Comparison of ENCODE assay signal across 9 mouse cellular contexts in genomic region chr1:167288665-167289538, GRCm38 (mm10). TPM values are rescaled to one million over a fixed set of nuclear protein-coding genes. Genes with fewer than 3 reads are reported as not detected.
DNase-seq lines count a peak whose midpoint lies in the region; ATAC-seq and TF ChIP-seq lines count a peak whose summit lies in the region.
"Had no signal": no experiment of that assay in that cellular context is flagged by ENCODE, and none has a peak within 500 bp of the region (broad histone marks: within the 10 kb centered on the region; RNA-seq: fewer than 3 reads in every experiment).

No protein-coding gene starts in this region.

- WGBS in kidney, embryonic 16.5 days = 47% methylated on average over 11 of the region's 11 CpGs
- 16% methylated on average over 11 of the region's 11 CpGs for WGBS in liver, embryonic 16.5 days (ENCODE audit: insufficient replicate concordance)

- peak; percentile 13 for DNase-seq in kidney, adult 18-20 months
- peak; percentile 29 for DNase-seq in brain, embryonic 14.5 days (ENCODE audit: low read depth)
- no peak for DNase-seq in gastrocnemius, adult 8-10 months (ENCODE audit: low spot score in 2 of 2)
- no peak for DNase-seq in thymus, postnatal 25 days

- TF ChIP-seq POLR2A in ES-Bruce4 (IDR thresholded peaks at IDR 0.05; ENCODE audit: insufficient read depth, low read length) = no peak
- TF ChIP-seq POLR2A in brain, embryonic 14.5 days (IDR thresholded peaks at IDR 0.05; ENCODE audit: borderline replicate concordance, extremely low read depth, insufficient read depth, insufficient read length, poor library complexity, severe bottlenecking) = no peak

- no peak for TF ChIP-seq CTCF in ES-Bruce4 (IDR thresholded peaks at IDR 0.05; ENCODE audit: low read depth, low read length)
- no peak for TF ChIP-seq CTCF in brain, embryonic 14.5 days (IDR thresholded peaks at IDR 0.05; ENCODE audit: borderline replicate concordance, extremely low read depth, insufficient read depth, insufficient read length)

- no peaks in the 10 kb centered on the region for H3K36me3 ChIP-seq in kidney, embryonic 16.5 days (ENCODE audit: insufficient read depth, low read length)
- no peaks in the 10 kb centered on the region for H3K36me3 ChIP-seq in ES-Bruce4 (ENCODE audit: control insufficient read depth, insufficient read depth, low read length, poor library complexity, severe bottlenecking)
- H3K36me3 ChIP-seq in liver, embryonic 16.5 days (ENCODE audit: control insufficient read depth, insufficient read depth) = no peaks in the 10 kb centered on the region
- H3K36me3 ChIP-seq: limb, embryonic 15.5 days had no signal

- no peak overlapping the region for H3K4me3 ChIP-seq in kidney, embryonic 16.5 days (ENCODE audit: low read length)
- no peak overlapping the region for H3K4me3 ChIP-seq in ES-Bruce4 (ENCODE audit: low read depth, low read length)
- peak overlapping the region; percentile 29 for H3K4me3 ChIP-seq in liver, embryonic 16.5 days (ENCODE audit: low read depth, low read length)
- H3K4me3 ChIP-seq: limb, embryonic 15.5 days had no signal

- H3K27ac ChIP-seq in kidney, embryonic 16.5 days (ENCODE audit: low read length) = no peak overlapping the region
- peak overlapping the region; percentile 92 for H3K27ac ChIP-seq in ES-Bruce4 (ENCODE audit: insufficient read depth, low read length)
- H3K27ac ChIP-seq in liver, embryonic 16.5 days (ENCODE audit: low read length) = peak overlapping the region; percentile 88
- H3K27ac ChIP-seq: limb, embryonic 15.5 days had no signal

- no peaks in the 10 kb centered on the region for H3K27me3 ChIP-seq in kidney, embryonic 16.5 days (ENCODE audit: insufficient read depth, low read length)
- H3K27me3 ChIP-seq in ES-Bruce4 (ENCODE audit: control insufficient read depth, insufficient read depth, low read length, poor library complexity, severe bottlenecking) = no peaks in the 10 kb centered on the region
- H3K27me3 ChIP-seq in liver, embryonic 16.5 days (ENCODE audit: control insufficient read depth, insufficient read depth, low read depth, low read length) = peaks cover 19% of the 10 kb centered on the region

- H3K9me3 ChIP-seq in kidney, embryonic 16.5 days (ENCODE audit: low read length) = no peaks in the 10 kb centered on the region
- no peaks in the 10 kb centered on the region for H3K9me3 ChIP-seq in ES-Bruce4 (replicated peaks; ENCODE audit: control insufficient read depth, insufficient read depth, low read length, poor library complexity, severe bottlenecking)
- H3K9me3 ChIP-seq in liver, embryonic 16.5 days (replicated peaks; ENCODE audit: control insufficient read depth, low read length) = no peaks in the 10 kb centered on the region
- H3K9me3 ChIP-seq: limb, embryonic 15.5 days had no signal

- no peak for ATAC-seq in kidney, embryonic 16.5 days (ENCODE audit: low FRiP score, low TSS enrichment)
- ATAC-seq in liver, embryonic 16.5 days (ENCODE audit: low read depth) = peak; percentile 80
- ATAC-seq in cerebellum, adult (ENCODE audit: insufficient number of reproducible peaks, low FRiP score, low TSS enrichment) = no peak

- H3K4me1 ChIP-seq in kidney, embryonic 16.5 days (ENCODE audit: insufficient read depth, low read length) = peaks cover 27% of the 10 kb centered on the region
- peaks cover 6% of the 10 kb centered on the region for H3K4me1 ChIP-seq in ES-Bruce4 (ENCODE audit: control insufficient read depth, insufficient read depth, low read length)
- peaks cover 36% of the 10 kb centered on the region for H3K4me1 ChIP-seq in liver, embryonic 16.5 days (ENCODE audit: control insufficient read depth, low read depth, low read length)

- H3K4me2 ChIP-seq in kidney, embryonic 16.5 days (replicated peaks; ENCODE audit: low read depth, low read length) = no peak overlapping the region
- peak overlapping the region; percentile 54 for H3K4me2 ChIP-seq in liver, embryonic 16.5 days (ENCODE audit: low read depth, low read length)
- H3K4me2 ChIP-seq: limb, embryonic 15.5 days had no signal

- TF ChIP-seq EP300 in ES-Bruce4 (IDR thresholded peaks at IDR 0.05; ENCODE audit: insufficient read depth, low read depth, low read length) = no peak

- no peak overlapping the region for H3K9ac ChIP-seq in kidney, embryonic 16.5 days (replicated peaks; ENCODE audit: low read length)
- no peak overlapping the region for H3K9ac ChIP-seq in ES-Bruce4 (ENCODE audit: low read depth, poor library complexity, severe bottlenecking)
- peak overlapping the region; percentile 27 for H3K9ac ChIP-seq in liver, embryonic 16.5 days (ENCODE audit: low read depth, low read length)
- H3K9ac ChIP-seq: limb, embryonic 15.5 days had no signal

RNA-seq across cellular contexts. Expression of gene Uck2, which starts 3.8 kb away (rescaled TPM):
- 67.7 and 72.3 TPM in 2 replicates for polyA plus RNA-seq in kidney, embryonic 16.5 days (2015; fragmentation: Nextera tagmentation; extraction: Ambion mirVana)
- polyA plus RNA-seq in ES-Bruce4 (2011; ENCODE audit: insufficient read depth, insufficient read length, low read depth, missing spikeins) = 255 and 287 TPM in 2 replicates
- polyA plus RNA-seq in brain, embryonic 14.5 days (2012; rRNA removed) = 37.8 and 53.1 TPM in 2 replicates
- polyA plus RNA-seq in liver, embryonic 16.5 days (2015; fragmentation: Nextera tagmentation; extraction: Ambion mirVana) = 28.9 and 30.8 TPM in 2 replicates
- total RNA-seq in gastrocnemius, adult 8-10 months (2022) = 10 to 100 TPM; 14.2 to 17.6 (median 16.4) TPM

RNA-seq across cellular contexts. Expression of gene Tmco1, which starts 19.3 kb away (rescaled TPM):
- polyA plus RNA-seq in kidney, embryonic 16.5 days (2015; fragmentation: Nextera tagmentation; extraction: Ambion mirVana) = 117 and 125 TPM in 2 replicates
- polyA plus RNA-seq in ES-Bruce4 (2011; ENCODE audit: insufficient read depth, insufficient read length, low read depth, missing spikeins) = 43.7 and 46.1 TPM in 2 replicates
- 64.4 and 78.7 TPM in 2 replicates for polyA plus RNA-seq in brain, embryonic 14.5 days (2012; rRNA removed)
- 57.3 and 61.3 TPM in 2 replicates for polyA plus RNA-seq in liver, embryonic 16.5 days (2015; fragmentation: Nextera tagmentation; extraction: Ambion mirVana)
- 10 to 100 TPM; 36.6 to 41.4 (median 38.9) TPM for total RNA-seq in gastrocnemius, adult 8-10 months (2022)

Comparison
In these comparisons a context has a peak if more than half of its experiments do, and no peak if none do; other contexts are left out.
1. DNase-seq: peak in kidney, adult 18-20 months (single experiment) and brain, embryonic 14.5 days (single experiment); none in gastrocnemius, adult 8-10 months (0 of 2) and thymus, postnatal 25 days (single experiment).